Mouse (Mus musculus): ENCODE measurements at regions not wholly inside any gene's neighbourhood (a gene's known extent, or its start where the extent isn't known, plus 50 kb on each side); places are given as distances from the start of the nearest gene placed in this dataset.

DNA sequence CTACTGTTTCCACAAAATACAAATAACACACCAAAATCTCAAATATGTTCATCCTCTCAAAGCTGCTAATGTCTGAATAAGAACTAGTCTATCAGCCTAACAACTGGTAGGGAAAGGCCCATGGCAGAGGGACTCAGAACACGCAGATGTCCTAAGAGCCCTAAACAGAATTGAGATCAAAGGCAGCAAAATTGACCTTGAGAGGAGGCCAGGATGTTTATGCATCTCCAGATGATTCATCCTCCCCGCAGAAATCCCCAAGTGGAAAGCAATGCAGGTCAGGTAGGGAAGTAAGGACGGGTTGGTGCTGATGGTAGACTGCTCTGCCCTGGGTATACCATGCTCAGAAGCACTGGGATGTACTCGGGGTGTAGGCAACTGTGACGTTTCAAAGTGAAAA lies 89.0 kb upstream of the Tmem150c start:
- TF ChIP-seq CTCF (IDR thresholded peaks at IDR 0.05; ENCODE audit: low read depth, low read length) (no peak), POLR2A (IDR thresholded peaks at IDR 0.05; ENCODE audit: extremely low read depth, insufficient read depth, low read length) (no peak)

All from liver, adult 2 months (tissue).